Mouse (Mus musculus) gastrocnemius, postnatal 4 days (tissue): ENCODE results near the gene Fcgr4. TPM values are rescaled to one million over a fixed set of nuclear protein-coding genes. Genes with fewer than 3 reads are reported as not detected.
A peak's percentile ranks its signal among the peaks of the same experiment; 100 is the strongest.
"Not testable (repeated sequence)": the region's sequence is repeated elsewhere in the genome, so short reads cannot be mapped to it uniquely, and the experiment has no call there.

ENCODE experiments used
- DNase-seq, 2 experiments: peaks; one replicate each; pipeline ENCODE4 v3.0.0; 2021 to 2022; ENCODE audit warnings: low spot score in 2 of 2, mixed read lengths in 2 of 2
- total RNA-seq, 2 experiments: library from RNA; stranded (reverse); gene quantifications; 2 replicates each; pipeline ENCODE4 v1.2.3; 2021

Fcgr4 gene
- total RNA-seq, 2 experiments from 2014 or later = 0.37 to 0.62 TPM

GRCm38 (mm10) chr1:171050774-171051173 is 32.1 kb downstream of the Fcgr4 start:
- DNase-seq = no peak

- DNase-seq = no peak
Measured at GRCm38 (mm10) chr1:171053305-171053704, 34.6 kb downstream of the Fcgr4 start.

GRCm38 (mm10) chr1:171057253-171057652 is 38.5 kb downstream of the Fcgr4 start:
- DNase-seq = no peak

- DNase-seq = no peak
Measured at GRCm38 (mm10) chr1:171059203-171059602, 40.5 kb downstream of the Fcgr4 start.

- no peak for DNase-seq
Measured at GRCm38 (mm10) chr1:171060392-171060791, 41.7 kb downstream of the Fcgr4 start.

GRCm38 (mm10) chr1:171061566-171061965 is 42.8 kb downstream of the Fcgr4 start:
- no peak for DNase-seq

GRCm38 (mm10) chr1:171063569-171064490 is 45.1 kb downstream of the Fcgr4 start:
- DNase-seq = peak; percentile 58 to 61

- DNase-seq = peak; percentile 85 to 90
Measured at GRCm38 (mm10) chr1:171064491-171065242, 45.9 kb downstream of the Fcgr4 start, which contains the start of gene Fcgr3. Gene Fcgr3, minus strand, starts transcription at chr1:171064935.

GRCm38 (mm10) chr1:171065243-171065587 is 46.5 kb downstream of the Fcgr4 start:
- DNase-seq = peak; percentile 58 to 67

GRCm38 (mm10) chr1:171065768-171066167 is 47.0 kb downstream of the Fcgr4 start:
- peak; percentile 50 to 54 for DNase-seq

GRCm38 (mm10) chr1:171066583-171066982 is 47.9 kb downstream of the Fcgr4 start:
- DNase-seq = not testable (repeated sequence)

GRCm38 (mm10) chr1:171067928-171068327 is 49.2 kb downstream of the Fcgr4 start:
- not testable (repeated sequence) for DNase-seq

GRCm38 (mm10) chr1:171069508-171069907 is 50.8 kb downstream of the Fcgr4 start:
- DNase-seq = peak; percentile 22 to 43

- DNase-seq = not testable (repeated sequence)
Measured at GRCm38 (mm10) chr1:171070879-171071278, 52.2 kb downstream of the Fcgr4 start.

GRCm38 (mm10) chr1:171071726-171072125 is 53.0 kb downstream of the Fcgr4 start:
- not testable (repeated sequence) for DNase-seq

- DNase-seq = not testable (repeated sequence)
Measured at GRCm38 (mm10) chr1:171072217-171072616, 53.5 kb downstream of the Fcgr4 start.

GRCm38 (mm10) chr1:171074283-171074682 is 55.6 kb downstream of the Fcgr4 start:
- not testable (repeated sequence) for DNase-seq

- not testable (repeated sequence) for DNase-seq
Measured at GRCm38 (mm10) chr1:171076176-171076575, 57.5 kb downstream of the Fcgr4 start.

- not testable (repeated sequence) for DNase-seq
Measured at GRCm38 (mm10) chr1:171077192-171077591, 58.5 kb downstream of the Fcgr4 start.

- DNase-seq = peak in 1 of 2 experiments; percentile 42
Measured at GRCm38 (mm10) chr1:171077955-171078354, 59.2 kb downstream of the Fcgr4 start.

GRCm38 (mm10) chr1:171078419-171078818 is 59.7 kb downstream of the Fcgr4 start:
- DNase-seq = not testable (repeated sequence)

- not testable (repeated sequence) for DNase-seq
Measured at GRCm38 (mm10) chr1:171079345-171079744, 60.6 kb downstream of the Fcgr4 start.
